Comparison of ENCODE assay signal across 23 mouse cellular contexts in the genomic region with DNA sequence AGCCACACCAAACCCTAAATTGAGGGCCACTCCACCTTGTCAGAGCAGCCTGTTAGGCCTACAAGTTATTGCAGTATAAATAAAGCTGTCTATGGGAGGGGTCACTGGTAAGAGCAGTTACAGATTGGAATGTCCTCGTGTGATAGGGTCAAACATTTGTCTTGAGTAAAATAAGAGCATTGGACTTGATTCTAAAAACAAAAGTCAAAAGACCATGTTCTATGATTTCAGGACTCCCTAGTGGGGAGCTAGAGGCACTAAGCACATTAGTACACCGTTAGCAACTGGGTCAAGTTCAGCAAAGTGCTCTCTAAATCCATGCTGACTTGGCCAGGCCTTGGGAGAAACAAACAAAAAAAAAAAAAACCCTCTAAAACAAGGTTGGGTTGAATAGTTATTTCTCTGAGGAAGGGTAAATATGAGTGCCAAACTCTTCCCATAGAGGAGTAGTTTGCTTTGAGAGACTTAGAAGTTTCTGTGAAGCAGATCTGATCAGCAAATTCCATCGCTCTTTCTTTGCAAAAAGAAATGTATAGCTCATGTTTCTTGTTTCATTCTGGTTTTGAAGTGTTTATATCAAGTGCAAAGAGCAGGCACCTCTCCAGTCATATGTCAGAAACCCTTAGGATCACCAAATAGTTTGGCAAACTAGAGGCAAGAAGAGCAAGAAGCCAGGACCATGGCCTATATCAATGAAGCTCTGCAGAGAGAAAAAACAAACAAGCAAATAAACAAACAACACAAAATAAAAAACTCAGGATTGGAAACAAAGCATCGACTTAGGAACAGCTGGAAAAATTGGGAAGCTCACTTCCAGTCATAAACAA. TPM values are rescaled to one million over a fixed set of nuclear protein-coding genes. Genes with fewer than 3 reads are reported as not detected.
DNase-seq lines count a peak whose midpoint lies in the region; ATAC-seq and TF ChIP-seq lines count a peak whose summit lies in the region.
"Had no signal": no experiment of that assay in that cellular context is flagged by ENCODE, and none has a peak within 500 bp of the region (broad histone marks: within the 10 kb centered on the region; RNA-seq: fewer than 3 reads in every experiment).

No protein-coding gene starts in this region.

- peak overlapping the region; percentile 38 for H3K27ac ChIP-seq in heart, adult 2 months
- H3K27ac ChIP-seq in lung, embryonic 16.5 days (ENCODE audit: low read length) = 0 out of 2 replicates have a peak overlapping the region, but pooled peaks have one; percentile 13
- H3K27ac ChIP-seq: forebrain, embryonic 15.5 days; heart, embryonic 10.5 days; hindbrain, embryonic 10.5 days; hindbrain, postnatal 0 days; limb, embryonic 13.5 days; liver, embryonic 13.5 days; midbrain, embryonic 12.5 days; neural tube, embryonic 12.5 days had no signal

- no peak for DNase-seq in heart, adult 2 months
- no peak for DNase-seq in heart, adult 11 months
- no peak for DNase-seq in lung, postnatal 4 days
- peak; percentile 44 for DNase-seq in brain, adult 2 months (ENCODE audit: low read depth, low spot score)
- DNase-seq in skeletal muscle tissue, adult 2 months (ENCODE audit: low read depth, low spot score) = peak; percentile 60
- DNase-seq: adrenal gland, postnatal 14 days; gastrocnemius, postnatal 36 days; kidney, adult 11 months; liver, embryonic 13.5 days; right cerebral cortex, adult 18-20 months had no signal

- no peak for TF ChIP-seq EP300 in heart, adult 2 months (IDR thresholded peaks at IDR 0.05; ENCODE audit: insufficient read depth, low read depth, low read length)

- H3K4me2 ChIP-seq in lung, embryonic 16.5 days (ENCODE audit: low read depth, low read length) = no peak overlapping the region
- H3K4me2 ChIP-seq: forebrain, embryonic 15.5 days; limb, embryonic 13.5 days; liver, embryonic 13.5 days; midbrain, embryonic 12.5 days; neural tube, embryonic 12.5 days had no signal

- peaks cover 9% of the 10 kb centered on the region for H3K36me3 ChIP-seq in heart, adult 2 months (ENCODE audit: control insufficient read depth, insufficient read depth, low read length)
- no peaks in the 10 kb centered on the region for H3K36me3 ChIP-seq in lung, embryonic 16.5 days (ENCODE audit: control insufficient read depth, insufficient read depth, low read length)
- H3K36me3 ChIP-seq: forebrain, embryonic 15.5 days; heart, embryonic 10.5 days; hindbrain, embryonic 10.5 days; limb, embryonic 13.5 days; liver, embryonic 13.5 days; midbrain, embryonic 12.5 days; neural tube, embryonic 12.5 days had no signal

- no peak for TF ChIP-seq CTCF in heart, adult 2 months (IDR thresholded peaks at IDR 0.05)

- intact Hi-C loops in heart, adult 2 months (cut with DNase I) = no loop called here

- ATAC-seq in lung, embryonic 16.5 days (ENCODE audit: low read depth) = no peak
- no peak for ATAC-seq in erythroid progenitor cell, adult 5-6 weeks (replicated peaks; ENCODE audit: low FRiP score, poor library complexity, severe bottlenecking)
- ATAC-seq: activated CD4-positive, CD25-positive, alpha-beta regulatory T cell, adult 4 months; forebrain, embryonic 15.5 days; hindbrain, postnatal 0 days; Patski had no signal

- WGBS in heart, adult 2 months = 72% methylated on average over 4 of the region's 4 CpGs
- 45% methylated on average over 4 of the region's 4 CpGs for WGBS in lung, embryonic 16.5 days

- no peak overlapping the region for H3K9ac ChIP-seq in heart, adult 2 months (ENCODE audit: low read depth, low read length)
- H3K9ac ChIP-seq in lung, embryonic 16.5 days (ENCODE audit: low read length) = no peak overlapping the region
- H3K9ac ChIP-seq: forebrain, embryonic 15.5 days; limb, embryonic 13.5 days; liver, embryonic 13.5 days; midbrain, embryonic 12.5 days; neural tube, embryonic 12.5 days had no signal

- no peak for TF ChIP-seq POLR2A in heart, adult 2 months (IDR thresholded peaks at IDR 0.05; ENCODE audit: insufficient read depth, low read depth, low read length)

- H3K4me3 ChIP-seq in heart, adult 2 months = no peak overlapping the region
- H3K4me3 ChIP-seq in lung, embryonic 16.5 days (ENCODE audit: low read length) = no peak overlapping the region
- H3K4me3 ChIP-seq: erythroblast, embryonic 14.5 days; forebrain, embryonic 15.5 days; heart, embryonic 10.5 days; hindbrain, embryonic 10.5 days; limb, embryonic 13.5 days; liver, embryonic 13.5 days; midbrain, embryonic 12.5 days; neural tube, embryonic 12.5 days had no signal

- H3K4me1 ChIP-seq in heart, adult 2 months (ENCODE audit: control insufficient read depth, insufficient read depth, low read length) = peaks cover 3% of the 10 kb centered on the region
- peaks cover 7% of the 10 kb centered on the region for H3K4me1 ChIP-seq in lung, embryonic 16.5 days (replicated peaks; ENCODE audit: control insufficient read depth, insufficient read depth, low read length)
- H3K4me1 ChIP-seq: forebrain, embryonic 15.5 days; heart, embryonic 10.5 days; hindbrain, embryonic 10.5 days; liver, embryonic 13.5 days; midbrain, embryonic 12.5 days; neural tube, embryonic 12.5 days had no signal

- H3K27me3 ChIP-seq in heart, adult 2 months (ENCODE audit: control insufficient read depth, insufficient read depth, low read length) = no peaks in the 10 kb centered on the region
- H3K27me3 ChIP-seq in lung, embryonic 16.5 days (ENCODE audit: control insufficient read depth, insufficient read depth, low read depth, low read length) = no peaks in the 10 kb centered on the region
- H3K27me3 ChIP-seq: forebrain, embryonic 15.5 days; limb, embryonic 13.5 days; liver, embryonic 13.5 days; midbrain, embryonic 12.5 days; neural tube, embryonic 12.5 days; Patski had no signal

- no peaks in the 10 kb centered on the region for H3K9me3 ChIP-seq in lung, embryonic 16.5 days (ENCODE audit: control insufficient read depth, low read length)
- H3K9me3 ChIP-seq: forebrain, embryonic 15.5 days; heart, embryonic 10.5 days; hindbrain, embryonic 10.5 days; limb, embryonic 13.5 days; liver, embryonic 13.5 days; midbrain, embryonic 12.5 days; neural tube, embryonic 12.5 days had no signal

- H3K79me2 ChIP-seq in heart, adult 2 months (replicated peaks; ENCODE audit: control insufficient read depth, insufficient read depth, low read length) = no peaks in the 10 kb centered on the region

RNA-seq across cellular contexts. Expression of gene Lnx1, which starts 40.8 kb away (rescaled TPM):
- 10 to 100 TPM in 1 of 2 experiments, 1 to 10 TPM in 1; 9.8 to 12.2 TPM for total RNA-seq in heart, adult 2 months (2021)
- polyA plus RNA-seq in heart, adult 2 months (2012; rRNA removed) = 6.8 and 13.8 TPM in 2 replicates
- polyA plus RNA-seq in lung, embryonic 16.5 days (2015; fragmentation: Nextera tagmentation; extraction: Ambion mirVana) = 5.5 and 6.1 TPM in 2 replicates
- total RNA-seq in erythroid progenitor cell, adult 5-6 weeks (2015; ENCODE audit: low replicate concordance) = not detected in 2 replicates
- total RNA-seq in erythroid progenitor cell, adult 5-6 weeks (2017; ENCODE audit: low replicate concordance) = 0.13 TPM in 1 of 2 replicates, not detected in the other
- total RNA-seq: monocyte, adult 5-6 weeks had no signal
- polyA plus RNA-seq: erythroblast, embryonic 14.5 days had no signal

Comparison
In these comparisons a context has a peak if more than half of its experiments do, and no peak if none do; other contexts are left out.
1. DNase-seq: peak in brain, adult 2 months (single experiment) and skeletal muscle tissue, adult 2 months (single experiment); none in heart, adult 2 months (0 of 2), heart, adult 11 months (single experiment) and lung, postnatal 4 days (0 of 2).
2. RNA of gene Lnx1, which starts 40.8 kb away (total RNA-seq): 9.8 to 12.2 TPM in heart, adult 2 months; 0.13 TPM in erythroid progenitor cell, adult 5-6 weeks; every median in the first group is over 4 times any median in the second.